Mouse (Mus musculus): ENCODE results near the gene Gm2042. TPM values are rescaled to one million over a fixed set of nuclear protein-coding genes. Genes with fewer than 3 reads are reported as not detected.
"Not testable (repeated sequence)": the region's sequence is repeated elsewhere in the genome, so short reads cannot be mapped to it uniquely, and the experiment has no call there.

Gene Gm2042
- not detected in 2 replicates for polyA plus RNA-seq (2012; ENCODE audit: insufficient read depth, insufficient read length, missing spikeins)

- H3K27ac ChIP-seq (replicated peaks; ENCODE audit: low read depth, low read length); H3K4me3 ChIP-seq (ENCODE audit: insufficient read depth, low read depth, low read length); H3K4me1 ChIP-seq (ENCODE audit: control insufficient read depth, insufficient read depth, insufficient read length, low read length): not testable (repeated sequence)
These were observed at the start of gene Gm2042 for GRCm38 (mm10) chr12:87953780-87954179. Gene Gm2042 (plus strand): TSS chr12:87954080.

GRCm38 (mm10) chr12:87919721-87920120 is 34.2 kb upstream of the Gm2042 start, which contains the start of gene Gm2035:
Gene Gm2035 (minus strand): TSS chr12:87919857.
- H3K27ac ChIP-seq (replicated peaks; ENCODE audit: low read depth, low read length); H3K4me1 ChIP-seq (ENCODE audit: control insufficient read depth, insufficient read depth, insufficient read length, low read length); H3K4me3 ChIP-seq (ENCODE audit: insufficient read depth, low read depth, low read length): not testable (repeated sequence)

- not testable (repeated sequence) for H3K27ac ChIP-seq (replicated peaks; ENCODE audit: low read depth, low read length); H3K4me1 ChIP-seq (ENCODE audit: control insufficient read depth, insufficient read depth, insufficient read length, low read length); H3K4me3 ChIP-seq (ENCODE audit: insufficient read depth, low read depth, low read length)
These were observed 30.1 kb downstream of the Gm2042 start for GRCm38 (mm10) chr12:87984000-87984399.

- not testable (repeated sequence) for H3K4me3 ChIP-seq (ENCODE audit: insufficient read depth, low read depth, low read length); H3K4me1 ChIP-seq (ENCODE audit: control insufficient read depth, insufficient read depth, insufficient read length, low read length); H3K27ac ChIP-seq (replicated peaks; ENCODE audit: low read depth, low read length)
These were observed 50.2 kb downstream of the Gm2042 start for GRCm38 (mm10) chr12:88004118-88004517.

Other genes starting within 250 kb of the Gm2042 start
- not detected in 2 replicates for gene Gm21319, start 178.3 kb upstream of the Gm2042 start, polyA plus RNA-seq (2012; ENCODE audit: insufficient read depth, insufficient read length, missing spikeins)
- not detected in 2 replicates for gene Gm21936, start 158.6 kb upstream of the Gm2042 start, polyA plus RNA-seq (2012; ENCODE audit: insufficient read depth, insufficient read length, missing spikeins)
- not detected in 2 replicates for gene BB287469, start 137.5 kb upstream of the Gm2042 start, polyA plus RNA-seq (2012; ENCODE audit: insufficient read depth, insufficient read length, missing spikeins)
- not detected in 2 replicates for gene Gm2001, start 111.7 kb upstream of the Gm2042 start, polyA plus RNA-seq (2012; ENCODE audit: insufficient read depth, insufficient read length, missing spikeins)
- not detected in 2 replicates for gene Gm2016, start 80.0 kb upstream of the Gm2042 start, polyA plus RNA-seq (2012; ENCODE audit: insufficient read depth, insufficient read length, missing spikeins)
- gene Gm2022, start 58.7 kb upstream of the Gm2042 start, polyA plus RNA-seq (2012; ENCODE audit: insufficient read depth, insufficient read length, missing spikeins) = not detected in 2 replicates
- not detected in 2 replicates for gene Gm2035, start 34.2 kb upstream of the Gm2042 start, polyA plus RNA-seq (2012; ENCODE audit: insufficient read depth, insufficient read length, missing spikeins)
- gene Gm2075, start 57.8 kb downstream of the Gm2042 start, polyA plus RNA-seq (2012; ENCODE audit: insufficient read depth, insufficient read length, missing spikeins) = not detected in 2 replicates
- not detected in 2 replicates for gene Gm6803, start 64.7 kb downstream of the Gm2042 start, polyA plus RNA-seq (2012; ENCODE audit: insufficient read depth, insufficient read length, missing spikeins)
- not detected in 2 replicates for gene Gm2056, start 72.9 kb downstream of the Gm2042 start, polyA plus RNA-seq (2012; ENCODE audit: insufficient read depth, insufficient read length, missing spikeins)
- gene Gm16368, start 129.6 kb downstream of the Gm2042 start, polyA plus RNA-seq (2012; ENCODE audit: insufficient read depth, insufficient read length, missing spikeins) = not detected in 2 replicates
- gene Gm10436, start 228.0 kb downstream of the Gm2042 start, polyA plus RNA-seq (2012; ENCODE audit: insufficient read depth, insufficient read length, missing spikeins) = not detected in 2 replicates